Mouse (Mus musculus): ENCODE results near the gene Trappc3. TPM values are rescaled to one million over a fixed set of nuclear protein-coding genes. Genes with fewer than 3 reads are reported as not detected.

Trappc3 gene
- polyA plus RNA-seq, 1 experiment from 2014 or later = 86.8 TPM

- no peaks in the 10 kb centered on the region for H3K9me3 ChIP-seq
- H3K4me3 ChIP-seq = peak overlapping the region; percentile 8; the same call in 1 of the 2 replicates
- peaks cover 100% of the 10 kb centered on the region for H3K36me3 ChIP-seq (replicated peaks)
- peaks cover 9% of the 10 kb centered on the region for H3K27me3 ChIP-seq (ENCODE audit: poor library complexity, severe bottlenecking)
- no peak for DNase-seq (ENCODE audit: extremely low spot score, low spot score)
- WGBS = 46% methylated on average over 61 of the region's 63 CpGs
- H3K27ac ChIP-seq = 0 out of 2 replicates have a peak overlapping the region, but pooled peaks have one; percentile 48
- H3K4me1 ChIP-seq = peaks cover 18% of the 10 kb centered on the region
Observed at GRCm38 (mm10) chr4:126236467-126237280, 25.5 kb upstream of the Trappc3 start.

GRCm38 (mm10) chr4:126237721-126238242, 24.3 kb upstream of the Trappc3 start:
- H3K4me1 ChIP-seq = peaks cover 18% of the 10 kb centered on the region
- no peak overlapping the region for H3K27ac ChIP-seq
- no peak overlapping the region for H3K4me3 ChIP-seq
- 75% methylated on average over 5 of the region's 5 CpGs for WGBS
- DNase-seq (ENCODE audit: extremely low spot score, low spot score) = no peak
- H3K36me3 ChIP-seq (replicated peaks) = peaks cover 100% of the 10 kb centered on the region
- no peaks in the 10 kb centered on the region for H3K9me3 ChIP-seq
- peaks cover 9% of the 10 kb centered on the region for H3K27me3 ChIP-seq (ENCODE audit: poor library complexity, severe bottlenecking)

- H3K27ac ChIP-seq = no peak overlapping the region
- no peak overlapping the region for H3K4me3 ChIP-seq
- H3K4me1 ChIP-seq = peaks cover 18% of the 10 kb centered on the region
- 93% methylated on average over 13 of the region's 13 CpGs for WGBS
- peaks cover 97% of the 10 kb centered on the region for H3K36me3 ChIP-seq (replicated peaks)
- no peak for DNase-seq (ENCODE audit: extremely low spot score, low spot score)
- H3K9me3 ChIP-seq = no peaks in the 10 kb centered on the region
- peaks cover 9% of the 10 kb centered on the region for H3K27me3 ChIP-seq (ENCODE audit: poor library complexity, severe bottlenecking)
Observed at GRCm38 (mm10) chr4:126239862-126240475, 22.2 kb upstream of the Trappc3 start.

GRCm38 (mm10) chr4:126241956-126242355, 20.2 kb upstream of the Trappc3 start:
- Histone ChIP-seq H3K27me3 (ENCODE audit: poor library complexity, severe bottlenecking) (peaks cover 5% of the 10 kb centered on the region), H3K4me1 (peaks cover 16% of the 10 kb centered on the region), H3K36me3 (replicated peaks) (peaks cover 97% of the 10 kb centered on the region), H3K27ac (no peak overlapping the region), H3K4me3 (no peak overlapping the region), H3K9me3 (no peaks in the 10 kb centered on the region)
- 71% methylated on average over 9 of the region's 9 CpGs for WGBS
- no peak for DNase-seq (ENCODE audit: extremely low spot score, low spot score)

GRCm38 (mm10) chr4:126242510-126242909, 19.6 kb upstream of the Trappc3 start:
- no peak for DNase-seq (ENCODE audit: extremely low spot score, low spot score)
- Histone ChIP-seq H3K36me3 (replicated peaks) (peaks cover 97% of the 10 kb centered on the region), H3K9me3 (no peaks in the 10 kb centered on the region), H3K27me3 (ENCODE audit: poor library complexity, severe bottlenecking) (0 out of 2 replicates have a peak, but pooled peaks cover 4% of the 10 kb centered on the region), H3K27ac (no peak overlapping the region), H3K4me1 (peaks cover 17% of the 10 kb centered on the region), H3K4me3 (no peak overlapping the region)
- WGBS = 97% methylated on average over 6 of the region's 6 CpGs

GRCm38 (mm10) chr4:126246202-126246889, 15.8 kb upstream of the Trappc3 start:
- 82% methylated on average over 13 of the region's 13 CpGs for WGBS
- Histone ChIP-seq H3K27me3 (ENCODE audit: poor library complexity, severe bottlenecking) (no peaks in the 10 kb centered on the region), H3K9me3 (no peaks in the 10 kb centered on the region), H3K36me3 (replicated peaks) (peaks cover 84% of the 10 kb centered on the region), H3K4me3 (no peak overlapping the region), H3K4me1 (peaks cover 42% of the 10 kb centered on the region), H3K27ac (no peak overlapping the region)
- DNase-seq (ENCODE audit: extremely low spot score, low spot score) = no peak

- H3K36me3 ChIP-seq (replicated peaks) = peaks cover 81% of the 10 kb centered on the region
- no peak overlapping the region; the same call in 1 of the 2 replicates for H3K4me3 ChIP-seq
- no peaks in the 10 kb centered on the region for H3K27me3 ChIP-seq (ENCODE audit: poor library complexity, severe bottlenecking)
- peaks cover 63% of the 10 kb centered on the region for H3K4me1 ChIP-seq
- no peak for DNase-seq (ENCODE audit: extremely low spot score, low spot score)
- peak overlapping the region; percentile 68 for H3K27ac ChIP-seq
- 15% methylated on average over 11 of the region's 11 CpGs for WGBS
- H3K9me3 ChIP-seq = no peaks in the 10 kb centered on the region
Observed at GRCm38 (mm10) chr4:126248261-126248868, 13.8 kb upstream of the Trappc3 start.

GRCm38 (mm10) chr4:126250659-126251058, 11.5 kb upstream of the Trappc3 start:
- peaks cover 82% of the 10 kb centered on the region for H3K4me1 ChIP-seq
- 0 out of 2 replicates have a peak overlapping the region, but pooled peaks have one; percentile 51 for H3K27ac ChIP-seq
- no peaks in the 10 kb centered on the region for H3K9me3 ChIP-seq
- DNase-seq (ENCODE audit: extremely low spot score, low spot score) = no peak
- 58% methylated on average over 4 of the region's 4 CpGs for WGBS
- H3K27me3 ChIP-seq (ENCODE audit: poor library complexity, severe bottlenecking) = no peaks in the 10 kb centered on the region
- peak overlapping the region; percentile 14; the same call in 1 of the 2 replicates for H3K4me3 ChIP-seq
- peaks cover 65% of the 10 kb centered on the region for H3K36me3 ChIP-seq (replicated peaks)

GRCm38 (mm10) chr4:126251655-126252254, 10.4 kb upstream of the Trappc3 start:
- Histone ChIP-seq H3K4me3 (peak overlapping the region; percentile 18), H3K9me3 (no peaks in the 10 kb centered on the region), H3K27me3 (ENCODE audit: poor library complexity, severe bottlenecking) (no peaks in the 10 kb centered on the region), H3K4me1 (peaks cover 88% of the 10 kb centered on the region), H3K27ac (peak overlapping the region; percentile 75), H3K36me3 (replicated peaks) (peaks cover 54% of the 10 kb centered on the region)
- DNase-seq (ENCODE audit: extremely low spot score, low spot score) = no peak
- WGBS = 67% methylated on average over 11 of the region's 11 CpGs

GRCm38 (mm10) chr4:126252411-126253237, 9.5 kb upstream of the Trappc3 start:
- WGBS = 76% methylated on average over 17 of the region's 17 CpGs
- Histone ChIP-seq H3K9me3 (no peaks in the 10 kb centered on the region), H3K27ac (peak overlapping the region; percentile 75), H3K27me3 (ENCODE audit: poor library complexity, severe bottlenecking) (no peaks in the 10 kb centered on the region), H3K36me3 (replicated peaks) (peaks cover 45% of the 10 kb centered on the region), H3K4me3 (peak overlapping the region; percentile 26), H3K4me1 (peaks cover 91% of the 10 kb centered on the region)
- DNase-seq (ENCODE audit: extremely low spot score, low spot score) = no peak

GRCm38 (mm10) chr4:126253637-126254272, 8.4 kb upstream of the Trappc3 start:
- Histone ChIP-seq H3K27me3 (ENCODE audit: poor library complexity, severe bottlenecking) (peaks cover 3% of the 10 kb centered on the region; the same call in 1 of the 2 replicates), H3K27ac (peak overlapping the region; percentile 100), H3K4me3 (peak overlapping the region; percentile 78), H3K36me3 (replicated peaks) (peaks cover 35% of the 10 kb centered on the region), H3K4me1 (peaks cover 88% of the 10 kb centered on the region), H3K9me3 (no peaks in the 10 kb centered on the region)
- DNase-seq (ENCODE audit: extremely low spot score, low spot score) = no peak
- WGBS = 82% methylated on average over 14 of the region's 14 CpGs
